Mouse (Mus musculus) hindbrain, embryonic 14.5 days (tissue): ENCODE measurements around the gene Hcn2. TPM values are rescaled to one million over a fixed set of nuclear protein-coding genes. Genes with fewer than 3 reads are reported as not detected.

Experiments used
- ATAC-seq: fragments of 200-750 bp; cut with Nextera tagmentation; 2 replicates; pipeline ENCODE4 v1.8.0; 2017; ENCODE audit warnings: moderate number of reproducible peaks, mild to moderate bottlenecking, moderate TSS enrichment, moderate library complexity; ENCODE audit not compliant: low FRiP score
- DNase-seq: peaks from one replicate; pipeline ENCODE4 v3.0.0-alpha.2; 2015; ENCODE audit warnings: low spot score
- H3K27ac ChIP-seq: fragments of 300-500 bp; sonication (generic); 2 replicates; pipeline ENCODE4 v1.5.1; 2014; ENCODE audit warnings: mild to moderate bottlenecking, moderate library complexity
- H3K27me3 ChIP-seq: fragments of 300-500 bp; sonication (generic); 2 replicates; pipeline ENCODE4 v1.6.1; 2014; ENCODE audit warnings: mild to moderate bottlenecking, low read length, mixed read lengths; ENCODE audit not compliant: control insufficient read depth, insufficient read depth
- H3K36me3 ChIP-seq: fragments of 300-500 bp; sonication (generic); replicated peaks from 2 replicates; pipeline ENCODE4 v1.6.1; 2014; ENCODE audit not compliant: control insufficient read depth, insufficient read depth
- H3K4me1 ChIP-seq: fragments of 300-500 bp; sonication (generic); replicated peaks from 2 replicates; pipeline ENCODE4 v1.6.1; 2014; ENCODE audit warnings: antibody characterized with exemption, low read length, mixed read lengths; ENCODE audit not compliant: control insufficient read depth, insufficient read depth
- H3K4me2 ChIP-seq: fragments of 300-500 bp; sonication (generic); replicated peaks from 2 replicates; pipeline ENCODE4 v1.6.1; 2014; ENCODE audit warnings: mild to moderate bottlenecking, moderate library complexity
- H3K4me3 ChIP-seq: fragments of 300-500 bp; sonication (generic); replicated peaks from 2 replicates; pipeline ENCODE4 v1.5.1; 2014; ENCODE audit warnings: mild to moderate bottlenecking, low read length
- H3K9ac ChIP-seq: fragments of 300-500 bp; sonication (generic); 2 replicates; pipeline ENCODE4 v1.6.1; 2014
- H3K9me3 ChIP-seq: fragments of 300-500 bp; sonication (generic); 2 replicates; pipeline ENCODE4 v1.6.1; 2016; ENCODE audit warnings: low read length; ENCODE audit not compliant: control insufficient read depth
- WGBS: fragments of 180-500 bp; shearing (Covaris S2); extraction: QIAGEN DNeasy Blood & Tissue Kit; methylation state at CpG from one replicate; pipeline ENCODE4 v1.1.7; 2014; 5-methylcytosine and 5-hydroxymethylcytosine counted together
- polyA plus RNA-seq: library from polyadenylated mRNA; unstranded; fragments of >200 nt; fragmentation: Nextera tagmentation; extraction: Ambion mirVana; gene quantifications from 2 replicates; pipeline ENCODE4 v1.2.1, GENCODE M21; 2014

Hcn2 gene
- polyA plus RNA-seq, 1 experiment from 2014 or later: 2.9 TPM

GRCm38 (mm10) chr10:79780664-79781015, 64.2 kb downstream of the Hcn2 start:
- Histone ChIP-seq H3K9ac (peak overlapping the region; percentile 51), H3K4me3 (peak overlapping the region; percentile 41), H3K27me3 (peaks cover 48% of the 10 kb centered on the region), H3K4me2 (peak overlapping the region; percentile 79), H3K4me1 (peaks cover 13% of the 10 kb centered on the region), H3K27ac (no peak overlapping the region), H3K9me3 (no peaks in the 10 kb centered on the region), H3K36me3 (no peaks in the 10 kb centered on the region)
- WGBS: 2% methylated on average over 13 of the region's 13 CpGs
- ATAC-seq (no peak), DNase-seq (no peak)

DNA sequence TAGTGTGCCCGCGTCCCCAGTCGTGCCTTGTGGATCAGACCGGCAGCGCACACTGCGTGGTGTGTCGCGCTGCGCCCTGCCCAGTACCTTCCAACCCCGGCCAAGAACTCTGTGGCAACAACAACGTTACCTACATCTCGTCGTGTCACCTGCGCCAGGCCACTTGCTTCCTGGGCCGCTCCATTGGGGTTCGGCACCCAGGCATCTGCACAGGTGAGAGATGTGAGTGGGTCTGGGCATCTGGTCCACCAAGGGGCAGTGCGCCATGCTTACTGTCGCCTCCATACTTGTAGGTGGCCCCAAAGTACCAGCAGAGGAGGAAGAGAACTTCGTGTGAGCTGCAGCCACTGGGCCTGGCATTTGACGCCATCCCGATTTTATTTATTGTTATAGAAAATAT, 64.7 kb downstream of the Hcn2 start:
- Histone ChIP-seq H3K4me1 (peaks cover 13% of the 10 kb centered on the region), H3K4me3 (peak overlapping the region; percentile 41), H3K9me3 (no peaks in the 10 kb centered on the region), H3K27me3 (peaks cover 48% of the 10 kb centered on the region), H3K9ac (0 out of 2 replicates have a peak overlapping the region, but pooled peaks have one; percentile 24), H3K27ac (no peak overlapping the region), H3K4me2 (peak overlapping the region; percentile 79), H3K36me3 (no peaks in the 10 kb centered on the region)
- ATAC-seq (no peak), DNase-seq (no peak)
- WGBS: 34% methylated on average over 21 of the region's 21 CpGs

DNA sequence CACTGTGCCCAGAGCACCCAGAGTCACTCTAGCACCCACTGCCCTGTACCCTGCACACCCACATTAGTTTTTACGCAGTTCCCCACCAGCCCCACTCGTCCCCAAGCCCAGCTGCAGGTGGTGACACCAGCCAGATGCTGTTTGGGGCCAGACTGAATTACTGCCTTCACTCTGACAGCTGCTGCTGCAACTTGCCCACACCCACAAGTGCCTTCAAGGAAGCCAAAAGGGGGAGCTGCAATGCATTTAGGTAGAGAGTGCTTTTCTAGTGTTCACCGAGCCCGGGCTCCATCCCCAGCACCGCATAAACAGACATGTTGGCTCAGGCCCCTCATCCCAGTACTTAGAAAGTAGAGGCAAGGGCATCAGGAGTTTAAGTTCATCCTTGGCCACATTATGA, 65.5 kb downstream of the Hcn2 start:
- Histone ChIP-seq H3K36me3 (no peaks in the 10 kb centered on the region), H3K4me1 (peaks cover 13% of the 10 kb centered on the region), H3K9ac (no peak overlapping the region), H3K27me3 (peaks cover 40% of the 10 kb centered on the region), H3K9me3 (no peaks in the 10 kb centered on the region), H3K27ac (no peak overlapping the region), H3K4me3 (no peak overlapping the region), H3K4me2 (no peak overlapping the region)
- no peak for DNase-seq
- no peak for ATAC-seq
- WGBS: 57% methylated on average over 5 of the region's 5 CpGs

- no peak overlapping the region for H3K4me2 ChIP-seq
- WGBS: 66% methylated on average over 7 of the region's 7 CpGs
- H3K4me3 ChIP-seq: no peak overlapping the region
- no peaks in the 10 kb centered on the region for H3K9me3 ChIP-seq
- no peaks in the 10 kb centered on the region for H3K36me3 ChIP-seq
- DNase-seq (no peak), ATAC-seq (no peak)
- peaks cover 30% of the 10 kb centered on the region for H3K27me3 ChIP-seq
- H3K27ac ChIP-seq: no peak overlapping the region
- H3K4me1 ChIP-seq: peaks cover 13% of the 10 kb centered on the region
- H3K9ac ChIP-seq: no peak overlapping the region
Observed at GRCm38 (mm10) chr10:79783050-79783449, 66.6 kb downstream of the Hcn2 start.

GRCm38 (mm10) chr10:79783920-79784800, 67.7 kb downstream of the Hcn2 start:
- DNase-seq: no peak

More at GRCm38 (mm10) chr10:79783920-79784800, 67.7 kb downstream of the Hcn2 start:
- H3K27me3 ChIP-seq: peaks cover 19% of the 10 kb centered on the region
- no peaks in the 10 kb centered on the region for H3K36me3 ChIP-seq
- peaks cover 13% of the 10 kb centered on the region for H3K4me1 ChIP-seq
- no peak for ATAC-seq
- WGBS: 36% methylated on average over 27 of the region's 27 CpGs
- no peaks in the 10 kb centered on the region for H3K9me3 ChIP-seq
- no peak overlapping the region for H3K4me2 ChIP-seq
- H3K9ac ChIP-seq: no peak overlapping the region
- no peak overlapping the region for H3K27ac ChIP-seq
- no peak overlapping the region for H3K4me3 ChIP-seq

Other genes with a start within 250 kb of the Hcn2 start
- gene Vmn2r83, start 247.9 kb upstream of the Hcn2 start, polyA plus RNA-seq: not detected in 2 replicates
- 15.5 and 21.4 TPM in 2 replicates for gene Plpp2, start 182.8 kb upstream of the Hcn2 start, polyA plus RNA-seq
- 53.1 and 53.5 TPM in 2 replicates for gene Mier2, start 161.4 kb upstream of the Hcn2 start, polyA plus RNA-seq
- gene Theg, start 129.3 kb upstream of the Hcn2 start, polyA plus RNA-seq: not detected in 2 replicates
- 0.99 and 1.2 TPM in 2 replicates for gene C2cd4c, start 102.6 kb upstream of the Hcn2 start, polyA plus RNA-seq
- gene Shc2, start 78.7 kb upstream of the Hcn2 start, polyA plus RNA-seq: 19.8 and 20.8 TPM in 2 replicates
- gene Odf3l2, start 70.9 kb upstream of the Hcn2 start, polyA plus RNA-seq: 0.27 and 0.31 TPM in 2 replicates
- 0.68 and 1.2 TPM in 2 replicates for gene Madcam1, start 52.1 kb upstream of the Hcn2 start, polyA plus RNA-seq
- 107 and 108 TPM in 2 replicates for gene Tpgs1, start 47.3 kb upstream of the Hcn2 start, polyA plus RNA-seq
- 78.9 and 81.8 TPM in 2 replicates for gene Cdc34, start 34.4 kb upstream of the Hcn2 start, polyA plus RNA-seq
- gene Gzmm, start 27.6 kb upstream of the Hcn2 start, polyA plus RNA-seq: 1.5 and 1.8 TPM in 2 replicates
- 930 and 976 TPM in 2 replicates for gene Bsg, start 12.1 kb upstream of the Hcn2 start, polyA plus RNA-seq
- gene Polrmt, start 29.9 kb downstream of the Hcn2 start, polyA plus RNA-seq: 32.8 and 36.5 TPM in 2 replicates
- gene Fgf22, start 38.4 kb downstream of the Hcn2 start, polyA plus RNA-seq: 1.4 and 1.6 TPM in 2 replicates
- gene Rnf126, start 50.3 kb downstream of the Hcn2 start, polyA plus RNA-seq: 92.8 and 96.7 TPM in 2 replicates
- gene Fstl3, start 60.6 kb downstream of the Hcn2 start, polyA plus RNA-seq: 1.6 and 2.2 TPM in 2 replicates
- gene Prss57, start 74.3 kb downstream of the Hcn2 start, polyA plus RNA-seq: 0.08 and 0.29 TPM in 2 replicates
- gene Palm, start 76.9 kb downstream of the Hcn2 start, polyA plus RNA-seq: 240 and 247 TPM in 2 replicates
- 0.08 and 0.74 TPM in 2 replicates for gene Misp, start 104.4 kb downstream of the Hcn2 start, polyA plus RNA-seq
- gene Ptbp1, start 137.8 kb downstream of the Hcn2 start, polyA plus RNA-seq: 59.5 and 62.6 TPM in 2 replicates
- 10.1 and 12.8 TPM in 2 replicates for gene Prtn3, start 157.8 kb downstream of the Hcn2 start, polyA plus RNA-seq
- gene Plppr3, start 158.0 kb downstream of the Hcn2 start, polyA plus RNA-seq: 288 and 294 TPM in 2 replicates
- 0.47 TPM in 1 of 2 replicates, not detected in the other for gene Elane, start 169.6 kb downstream of the Hcn2 start, polyA plus RNA-seq
- not detected in 2 replicates for gene Cfd, start 174.2 kb downstream of the Hcn2 start, polyA plus RNA-seq
- gene Med16, start 192.3 kb downstream of the Hcn2 start, polyA plus RNA-seq: 42.0 and 42.5 TPM in 2 replicates
- gene Gm26602, start 194.2 kb downstream of the Hcn2 start, polyA plus RNA-seq: 1.1 TPM in 1 of 2 replicates, not detected in the other
- gene Kiss1r, start 200.3 kb downstream of the Hcn2 start, polyA plus RNA-seq: 1.7 and 2.6 TPM in 2 replicates
- gene R3hdm4, start 204.6 kb downstream of the Hcn2 start, polyA plus RNA-seq: 228 and 232 TPM in 2 replicates
- gene Arid3a, start 210.4 kb downstream of the Hcn2 start, polyA plus RNA-seq: 3.4 and 3.8 TPM in 2 replicates
- gene Wdr18, start 243.5 kb downstream of the Hcn2 start, polyA plus RNA-seq: 91.8 and 97.8 TPM in 2 replicates